Mouse (Mus musculus): ENCODE results near the gene Rnpepl1. TPM values are rescaled to one million over a fixed set of nuclear protein-coding genes. Genes with fewer than 3 reads are reported as not detected.
A peak's percentile ranks its signal among the peaks of the same experiment; 100 is the strongest.

Gene Rnpepl1
- polyA plus RNA-seq (2015; fragmentation: Nextera tagmentation; extraction: Ambion mirVana) = 30.4 and 36.2 TPM in 2 replicates

- no peaks in the 10 kb centered on the region for H3K27me3 ChIP-seq
- peak; percentile 74 for ATAC-seq (ENCODE audit: low FRiP score, low read depth)
- peak within 1 kb of the TSS; percentile 74 for H3K4me3 ChIP-seq
- under 1% methylated on average over 56 of the region's 57 CpGs for WGBS
- peaks cover 9% of the 10 kb centered on the region; the same call in 1 of the 2 replicates for H3K36me3 ChIP-seq
- H3K9ac ChIP-seq = peak within 1 kb of the TSS; percentile 95
- peak within 1 kb of the TSS; percentile 91 for H3K4me2 ChIP-seq
- peaks cover 51% of the 10 kb centered on the region for H3K4me1 ChIP-seq (replicated peaks)
- H3K9me3 ChIP-seq = no peaks in the 10 kb centered on the region
- H3K27ac ChIP-seq (replicated peaks) = peak within 1 kb of the TSS; percentile 96
Measured at GRCm38 (mm10) chr1:92910239-92910885, at the start of gene Rnpepl1. Gene Rnpepl1 (plus strand): TSS chr1:92910783.

GRCm38 (mm10) chr1:92861503-92861902 lies 49.1 kb upstream of the Rnpepl1 start:
- Histone ChIP-seq H3K9me3 (no peaks in the 10 kb centered on the region), H3K27me3 (no peaks in the 10 kb centered on the region), H3K4me2 (no peak overlapping the region), H3K4me3 (no peak overlapping the region), H3K4me1 (replicated peaks) (no peaks in the 10 kb centered on the region; the same call in 1 of the 2 replicates), H3K36me3 (peaks cover 36% of the 10 kb centered on the region), H3K27ac (replicated peaks) (peak overlapping the region; percentile 54), H3K9ac (no peak overlapping the region)
- ATAC-seq (ENCODE audit: low FRiP score, low read depth) = peak; percentile 4
- WGBS = 79% methylated on average over 6 of the region's 6 CpGs

GRCm38 (mm10) chr1:92863268-92863667 lies 47.3 kb upstream of the Rnpepl1 start:
- ATAC-seq (ENCODE audit: low FRiP score, low read depth) = no peak
- no peaks in the 10 kb centered on the region; the same call in 1 of the 2 replicates for H3K4me1 ChIP-seq (replicated peaks)
- H3K9me3 ChIP-seq = no peaks in the 10 kb centered on the region
- H3K27ac ChIP-seq (replicated peaks) = no peak overlapping the region
- no peak overlapping the region for H3K9ac ChIP-seq
- no peak overlapping the region for H3K4me2 ChIP-seq
- 85% methylated on average over 4 of the region's 4 CpGs for WGBS
- H3K4me3 ChIP-seq = no peak overlapping the region
- H3K27me3 ChIP-seq = no peaks in the 10 kb centered on the region
- peaks cover 19% of the 10 kb centered on the region for H3K36me3 ChIP-seq

GRCm38 (mm10) chr1:92866170-92866569 lies 44.4 kb upstream of the Rnpepl1 start:
- no peaks in the 10 kb centered on the region for H3K9me3 ChIP-seq
- no peaks in the 10 kb centered on the region for H3K36me3 ChIP-seq
- no peak overlapping the region for H3K4me2 ChIP-seq
- no peak overlapping the region for H3K4me3 ChIP-seq
- no peaks in the 10 kb centered on the region for H3K27me3 ChIP-seq
- H3K9ac ChIP-seq = no peak overlapping the region
- H3K4me1 ChIP-seq (replicated peaks) = no peaks in the 10 kb centered on the region; the same call in 1 of the 2 replicates
- WGBS = 65% methylated on average over 2 of the region's 2 CpGs
- no peak overlapping the region for H3K27ac ChIP-seq (replicated peaks)
- no peak for ATAC-seq (ENCODE audit: low FRiP score, low read depth)

- H3K4me3 ChIP-seq = no peak overlapping the region
- no peaks in the 10 kb centered on the region for H3K36me3 ChIP-seq
- H3K27ac ChIP-seq (replicated peaks) = no peak overlapping the region
- H3K9ac ChIP-seq = no peak overlapping the region
- ATAC-seq (ENCODE audit: low FRiP score, low read depth) = no peak
- WGBS = 79% methylated on average over 2 of the region's 2 CpGs
- H3K4me2 ChIP-seq = no peak overlapping the region
- H3K27me3 ChIP-seq = no peaks in the 10 kb centered on the region
- no peaks in the 10 kb centered on the region for H3K9me3 ChIP-seq
- no peaks in the 10 kb centered on the region; the same call in 1 of the 2 replicates for H3K4me1 ChIP-seq (replicated peaks)
Measured at GRCm38 (mm10) chr1:92869985-92870384, 40.6 kb upstream of the Rnpepl1 start.

- WGBS = 86% methylated on average over 7 of the region's 7 CpGs
- Histone ChIP-seq H3K36me3 (no peaks in the 10 kb centered on the region), H3K4me3 (no peak overlapping the region), H3K9ac (no peak overlapping the region), H3K4me1 (replicated peaks) (no peaks in the 10 kb centered on the region), H3K27ac (replicated peaks) (no peak overlapping the region), H3K9me3 (no peaks in the 10 kb centered on the region), H3K4me2 (no peak overlapping the region), H3K27me3 (no peaks in the 10 kb centered on the region)
- ATAC-seq (ENCODE audit: low FRiP score, low read depth) = no peak
Measured at GRCm38 (mm10) chr1:92872666-92873065, 37.9 kb upstream of the Rnpepl1 start.

GRCm38 (mm10) chr1:92874011-92874410 lies 36.6 kb upstream of the Rnpepl1 start:
- ATAC-seq (ENCODE audit: low FRiP score, low read depth) = no peak
- 70% methylated on average over 3 of the region's 3 CpGs for WGBS
- no peaks in the 10 kb centered on the region for H3K9me3 ChIP-seq

GRCm38 (mm10) chr1:92875360-92876111 lies 35.0 kb upstream of the Rnpepl1 start:
- Histone ChIP-seq H3K9me3 (no peaks in the 10 kb centered on the region), H3K9ac (no peak overlapping the region), H3K4me2 (no peak overlapping the region), H3K36me3 (no peaks in the 10 kb centered on the region), H3K27ac (replicated peaks) (no peak overlapping the region), H3K27me3 (no peaks in the 10 kb centered on the region), H3K4me3 (no peak overlapping the region), H3K4me1 (replicated peaks) (no peaks in the 10 kb centered on the region)
- no peak for ATAC-seq (ENCODE audit: low FRiP score, low read depth)
- 81% methylated on average over 8 of the region's 8 CpGs for WGBS

More at GRCm38 (mm10) chr1:92874011-92874410, 36.6 kb upstream of the Rnpepl1 start:
- H3K9ac ChIP-seq = no peak overlapping the region
- H3K27me3 ChIP-seq = no peaks in the 10 kb centered on the region
- no peak overlapping the region for H3K27ac ChIP-seq (replicated peaks)
- H3K36me3 ChIP-seq = no peaks in the 10 kb centered on the region
- no peak overlapping the region for H3K4me3 ChIP-seq
- H3K4me1 ChIP-seq (replicated peaks) = no peaks in the 10 kb centered on the region
- H3K4me2 ChIP-seq = no peak overlapping the region

- WGBS = 70% methylated on average over 12 of the region's 12 CpGs
Measured at GRCm38 (mm10) chr1:92877431-92877978, 33.1 kb upstream of the Rnpepl1 start.

GRCm38 (mm10) chr1:92878066-92878741 lies 32.4 kb upstream of the Rnpepl1 start:
- Histone ChIP-seq H3K9ac (no peak overlapping the region), H3K4me1 (replicated peaks) (no peaks in the 10 kb centered on the region), H3K36me3 (no peaks in the 10 kb centered on the region), H3K4me3 (no peak overlapping the region), H3K4me2 (no peak overlapping the region), H3K9me3 (no peaks in the 10 kb centered on the region), H3K27me3 (no peaks in the 10 kb centered on the region), H3K27ac (replicated peaks) (no peak overlapping the region)
- WGBS = 89% methylated on average over 13 of the region's 13 CpGs
- ATAC-seq (ENCODE audit: low FRiP score, low read depth) = no peak

More at GRCm38 (mm10) chr1:92877431-92877978, 33.1 kb upstream of the Rnpepl1 start:
- Histone ChIP-seq H3K9me3 (no peaks in the 10 kb centered on the region), H3K9ac (no peak overlapping the region), H3K27ac (replicated peaks) (no peak overlapping the region), H3K36me3 (no peaks in the 10 kb centered on the region), H3K4me1 (replicated peaks) (no peaks in the 10 kb centered on the region), H3K4me3 (no peak overlapping the region), H3K4me2 (no peak overlapping the region), H3K27me3 (no peaks in the 10 kb centered on the region)
- ATAC-seq (ENCODE audit: low FRiP score, low read depth) = no peak

- Histone ChIP-seq H3K4me2 (no peak overlapping the region), H3K27ac (replicated peaks) (no peak overlapping the region), H3K4me1 (replicated peaks) (no peaks in the 10 kb centered on the region), H3K9me3 (no peaks in the 10 kb centered on the region), H3K27me3 (no peaks in the 10 kb centered on the region), H3K36me3 (no peaks in the 10 kb centered on the region), H3K4me3 (no peak overlapping the region), H3K9ac (no peak overlapping the region)
- ATAC-seq (ENCODE audit: low FRiP score, low read depth) = no peak
- 80% methylated on average over 12 of the region's 12 CpGs for WGBS
Measured at GRCm38 (mm10) chr1:92879266-92879665, 31.3 kb upstream of the Rnpepl1 start.

GRCm38 (mm10) chr1:92880101-92880500 lies 30.5 kb upstream of the Rnpepl1 start:
- ATAC-seq (ENCODE audit: low FRiP score, low read depth) = no peak
- Histone ChIP-seq H3K4me2 (no peak overlapping the region), H3K9me3 (no peaks in the 10 kb centered on the region), H3K4me1 (replicated peaks) (no peaks in the 10 kb centered on the region), H3K27me3 (no peaks in the 10 kb centered on the region), H3K36me3 (no peaks in the 10 kb centered on the region), H3K9ac (no peak overlapping the region), H3K27ac (replicated peaks) (no peak overlapping the region), H3K4me3 (no peak overlapping the region)
- WGBS = 84% methylated on average over 5 of the region's 5 CpGs
